Mouse (Mus musculus): ENCODE results near the gene Arhgef25. TPM values are rescaled to one million over a fixed set of nuclear protein-coding genes. Genes with fewer than 3 reads are reported as not detected.

Arhgef25 gene
- total RNA-seq, 2 experiments from 2014 or later: 395 to 408 TPM

GRCm38 (mm10) chr10:127216456-127216855 is 26.6 kb upstream of the Arhgef25 start:
- H3K4me3 ChIP-seq: no peak overlapping the region
- no peak for DNase-seq (ENCODE audit: low spot score in 2 of 2)
- H3K27ac ChIP-seq: peak overlapping the region; percentile 18; the same call in 1 of the 2 replicates
- TF ChIP-seq CTCF (conservative IDR thresholded peaks at IDR 0.05): no peak

DNA sequence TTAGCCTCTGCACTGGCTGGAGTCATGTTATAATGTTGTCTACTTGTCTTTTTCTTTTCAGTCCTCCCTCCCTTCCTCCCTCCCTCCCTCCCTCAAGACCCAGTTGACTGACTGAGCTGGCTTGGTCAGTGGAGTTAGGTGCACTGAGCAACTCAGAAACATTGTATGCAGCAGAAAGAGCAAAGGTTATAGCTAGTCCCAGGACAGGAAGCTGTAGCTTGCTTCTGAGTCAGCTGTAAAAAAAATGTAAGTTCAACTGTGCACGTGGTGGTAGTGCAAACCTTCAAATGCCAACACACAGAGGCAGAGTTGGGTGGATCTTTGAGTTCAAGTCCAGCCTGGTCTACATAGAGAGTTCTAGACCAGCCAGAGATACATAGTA is 24.5 kb upstream of the Arhgef25 start:
- no peak for TF ChIP-seq CTCF (conservative IDR thresholded peaks at IDR 0.05)
- no peak overlapping the region for H3K4me3 ChIP-seq
- H3K27ac ChIP-seq: no peak overlapping the region
- DNase-seq (ENCODE audit: low spot score in 2 of 2): no peak

DNA sequence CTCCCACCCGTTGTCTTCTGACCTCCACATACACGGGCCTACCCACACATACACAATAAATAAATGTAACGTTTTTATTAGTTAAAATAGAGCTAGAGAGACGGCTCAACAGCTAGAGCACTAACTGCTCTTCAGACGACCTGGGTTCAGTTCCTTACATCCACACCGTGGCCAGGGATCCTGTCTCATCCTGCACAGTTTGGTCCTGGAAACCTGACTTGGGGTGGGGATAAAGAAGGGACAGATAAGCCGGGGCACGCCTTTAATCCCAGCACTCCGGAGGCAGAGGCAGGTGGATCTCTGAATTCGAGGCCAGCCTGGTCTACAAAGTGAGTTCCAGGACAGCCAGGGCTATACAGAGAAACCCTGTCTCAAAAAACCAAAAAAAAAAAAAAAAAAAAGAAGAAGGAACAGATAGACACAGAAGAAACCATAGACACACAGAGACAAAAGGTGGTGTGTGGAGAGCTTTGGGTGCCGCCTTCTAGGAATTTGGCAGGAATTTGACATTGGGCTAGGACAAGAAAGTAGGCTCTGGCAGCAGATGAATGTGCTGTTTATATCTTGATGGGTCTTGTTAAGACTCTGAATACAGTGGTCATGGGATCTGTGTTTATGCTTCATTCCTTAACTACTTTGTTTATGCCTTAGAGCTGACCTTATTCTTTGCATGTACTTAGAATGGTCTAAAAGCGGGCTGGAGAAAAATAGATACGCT is 24.0 kb upstream of the Arhgef25 start:
- DNase-seq (ENCODE audit: low spot score in 2 of 2): no peak
- TF ChIP-seq CTCF (conservative IDR thresholded peaks at IDR 0.05): no peak
- no peak overlapping the region for H3K27ac ChIP-seq
- H3K4me3 ChIP-seq: no peak overlapping the region

DNA sequence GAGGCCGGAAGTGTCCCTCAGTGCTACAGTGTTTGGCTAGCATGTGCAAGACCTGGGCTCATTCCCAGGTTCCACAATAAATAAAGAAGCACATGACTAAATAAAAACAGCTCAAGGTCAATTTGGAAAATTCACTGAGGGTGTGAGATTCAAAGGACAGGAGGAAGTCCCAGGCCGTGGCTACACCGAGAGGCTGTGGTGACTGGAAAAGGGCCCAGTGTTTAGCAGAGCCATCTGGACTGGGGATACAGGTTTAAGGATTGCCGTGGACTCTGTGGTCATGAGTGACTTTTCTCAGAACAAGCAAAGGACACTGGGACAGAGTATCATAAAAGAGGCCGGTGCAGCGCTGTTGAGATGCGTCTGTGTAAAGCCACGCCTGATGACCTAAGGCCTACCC is 23.4 kb upstream of the Arhgef25 start:
- TF ChIP-seq CTCF (conservative IDR thresholded peaks at IDR 0.05): no peak
- H3K4me3 ChIP-seq: no peak overlapping the region
- no peak overlapping the region for H3K27ac ChIP-seq
- no peak for DNase-seq (ENCODE audit: low spot score in 2 of 2)

- peak; percentile 89 to 93 for DNase-seq (ENCODE audit: low spot score in 2 of 2)
- no peak for TF ChIP-seq CTCF (conservative IDR thresholded peaks at IDR 0.05)
- H3K27ac ChIP-seq: peak within 1 kb of the TSS; percentile 84
- peak within 1 kb of the TSS; percentile 99 for H3K4me3 ChIP-seq
Observed at GRCm38 (mm10) chr10:127211414-127211854, 21.6 kb upstream of the Arhgef25 start, which contains the start of gene Pip4k2c. Pip4k2c (minus strand) TSS chr10:127211585.

DNA sequence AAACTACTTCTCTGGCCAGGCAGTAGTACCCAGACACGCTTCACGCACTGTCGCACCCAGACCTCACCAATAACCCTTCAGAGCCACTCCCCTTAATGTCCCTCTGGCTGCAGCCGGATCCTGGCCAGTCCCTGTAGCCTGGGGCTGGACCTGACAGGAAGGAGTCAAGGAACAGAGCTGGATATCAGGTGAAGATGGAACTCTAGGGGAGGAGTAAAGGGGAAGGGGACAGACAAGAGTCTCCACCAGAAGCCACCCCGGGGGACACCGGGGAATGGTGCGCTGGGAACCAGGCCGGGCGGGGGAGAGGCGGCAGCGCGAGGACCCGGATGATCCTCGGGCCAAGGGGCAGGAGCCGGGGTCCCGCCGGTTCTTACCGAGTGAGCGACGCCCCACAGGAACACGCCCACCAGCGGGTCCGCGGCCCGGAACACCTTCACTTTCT is 21.1 kb upstream of the Arhgef25 start:
- peak overlapping the region; percentile 99 for H3K4me3 ChIP-seq
- peak overlapping the region; percentile 84 for H3K27ac ChIP-seq
- DNase-seq (ENCODE audit: low spot score in 2 of 2): no peak
- TF ChIP-seq CTCF (conservative IDR thresholded peaks at IDR 0.05): no peak

DNA sequence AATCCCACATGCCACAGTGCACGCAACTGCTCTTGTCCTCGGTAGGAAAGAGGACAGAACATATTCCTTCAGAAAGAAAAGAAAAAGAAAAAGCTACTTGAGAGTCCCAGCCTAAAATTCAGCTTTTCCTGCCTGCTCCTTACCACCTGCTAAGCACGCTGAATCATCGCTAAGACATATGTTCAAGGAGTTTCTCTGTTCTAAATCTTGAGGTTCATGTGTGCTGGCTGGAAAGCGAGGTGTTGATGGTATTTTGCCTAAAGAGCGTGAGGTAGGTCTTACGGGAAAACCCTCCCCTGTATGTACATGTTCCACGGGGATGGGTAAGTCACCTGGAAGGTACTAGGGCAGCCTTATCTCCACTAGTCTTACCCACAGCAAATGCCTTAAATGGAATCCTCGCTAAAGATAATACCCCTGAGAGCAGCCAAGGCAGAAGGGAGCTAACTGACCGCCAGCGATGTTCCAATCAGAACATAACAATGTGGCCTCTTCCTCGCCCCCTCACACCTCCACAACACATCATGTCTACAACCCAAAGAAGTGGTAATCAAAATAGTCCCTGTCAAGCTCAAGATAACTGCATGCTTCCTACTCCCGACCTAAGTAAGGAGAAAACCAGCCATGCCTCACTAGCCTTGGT is 20.2 kb upstream of the Arhgef25 start:
- no peak for DNase-seq (ENCODE audit: low spot score in 2 of 2)
- TF ChIP-seq CTCF (conservative IDR thresholded peaks at IDR 0.05): no peak
- Histone ChIP-seq H3K4me3 (peak overlapping the region; percentile 99), H3K27ac (peak overlapping the region; percentile 84)

DNA sequence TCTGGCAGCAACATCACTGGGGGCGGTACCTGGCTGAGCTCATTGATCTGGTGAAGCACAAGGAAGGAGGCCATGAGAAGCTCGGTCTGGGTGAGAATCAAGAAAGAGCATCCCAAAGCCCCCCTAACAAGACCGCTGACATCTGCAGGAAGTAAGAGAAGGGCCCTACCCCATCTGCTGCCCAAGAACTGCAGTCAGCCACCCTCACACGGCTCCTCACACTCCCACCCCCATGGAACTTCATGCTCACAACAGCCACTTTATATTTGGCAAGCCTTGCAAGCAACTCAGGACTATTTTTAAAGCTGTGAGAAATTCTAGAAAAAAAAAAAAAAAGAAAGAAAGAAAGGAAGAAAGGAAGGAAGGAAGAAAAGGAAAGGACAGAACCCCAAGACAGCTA is 19.0 kb upstream of the Arhgef25 start:
- TF ChIP-seq CTCF (conservative IDR thresholded peaks at IDR 0.05): no peak
- no peak for DNase-seq (ENCODE audit: low spot score in 2 of 2)
- H3K27ac ChIP-seq: peak overlapping the region; percentile 84
- peak overlapping the region; percentile 99 for H3K4me3 ChIP-seq

DNA sequence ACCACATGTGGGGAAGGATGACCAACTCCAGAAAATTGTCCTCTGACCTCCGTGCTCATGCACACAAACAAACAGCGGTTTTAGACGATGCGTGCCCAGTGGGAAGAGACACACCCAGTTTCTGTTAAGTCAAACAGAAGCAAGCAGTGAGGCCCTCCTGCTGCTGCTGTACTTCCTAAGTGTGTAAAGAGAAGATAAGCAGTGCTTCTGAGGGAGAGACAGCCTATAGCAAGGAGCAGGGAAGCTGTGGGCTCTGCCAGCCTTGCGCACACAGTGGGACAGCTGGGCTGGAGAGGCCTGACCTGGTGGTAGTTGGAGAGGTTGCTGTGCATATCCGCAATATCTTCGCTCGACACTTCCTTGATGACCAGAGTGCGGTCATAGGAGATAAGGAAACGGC is 15.5 kb upstream of the Arhgef25 start:
- Histone ChIP-seq H3K27ac (no peak overlapping the region), H3K4me3 (no peak overlapping the region)
- DNase-seq (ENCODE audit: low spot score in 2 of 2): no peak
- TF ChIP-seq CTCF (conservative IDR thresholded peaks at IDR 0.05): no peak

DNA sequence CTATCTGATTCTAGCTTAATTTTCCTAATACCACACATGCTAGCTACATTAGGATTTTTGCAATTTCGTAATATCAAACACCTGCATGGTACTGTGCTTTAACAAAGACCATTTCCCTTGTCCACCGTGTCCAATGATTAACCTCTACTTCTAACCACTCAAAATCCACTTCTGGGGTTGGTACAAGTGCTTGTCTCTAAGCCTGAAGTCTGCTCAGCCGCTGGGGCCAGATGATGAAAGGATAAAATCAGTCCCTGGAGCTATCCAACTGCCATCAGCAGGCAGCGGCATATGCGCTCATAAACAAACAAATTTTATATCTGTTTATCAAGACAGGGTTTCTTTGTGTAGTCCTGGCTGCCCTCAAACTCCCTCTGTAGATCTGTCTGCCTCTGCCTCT is 14.7 kb upstream of the Arhgef25 start:
- TF ChIP-seq CTCF (conservative IDR thresholded peaks at IDR 0.05): no peak
- H3K4me3 ChIP-seq: no peak overlapping the region
- DNase-seq (ENCODE audit: low spot score in 2 of 2): no peak
- no peak overlapping the region for H3K27ac ChIP-seq

DNA sequence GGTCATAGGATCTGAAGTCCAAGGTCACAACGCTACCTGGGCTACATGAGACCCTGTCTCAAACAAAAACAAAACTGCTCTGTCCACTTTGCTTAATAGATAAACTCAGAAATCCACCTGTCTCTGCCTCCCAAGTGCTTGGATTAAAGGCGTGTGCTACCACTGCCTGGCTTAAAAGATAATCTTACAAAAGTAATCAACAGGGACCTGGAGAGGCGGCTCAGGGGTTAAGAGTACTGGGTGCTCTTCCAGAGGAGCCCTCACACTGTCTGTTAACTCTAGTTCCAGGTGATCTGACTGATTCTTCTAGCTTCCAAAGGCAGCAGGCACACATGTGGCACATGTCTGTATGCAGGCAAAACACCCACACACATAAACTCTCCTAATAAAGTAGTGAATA is 13.2 kb upstream of the Arhgef25 start:
- H3K4me3 ChIP-seq: no peak overlapping the region
- no peak for TF ChIP-seq CTCF (conservative IDR thresholded peaks at IDR 0.05)
- DNase-seq (ENCODE audit: low spot score in 2 of 2): no peak
- no peak overlapping the region for H3K27ac ChIP-seq

DNA sequence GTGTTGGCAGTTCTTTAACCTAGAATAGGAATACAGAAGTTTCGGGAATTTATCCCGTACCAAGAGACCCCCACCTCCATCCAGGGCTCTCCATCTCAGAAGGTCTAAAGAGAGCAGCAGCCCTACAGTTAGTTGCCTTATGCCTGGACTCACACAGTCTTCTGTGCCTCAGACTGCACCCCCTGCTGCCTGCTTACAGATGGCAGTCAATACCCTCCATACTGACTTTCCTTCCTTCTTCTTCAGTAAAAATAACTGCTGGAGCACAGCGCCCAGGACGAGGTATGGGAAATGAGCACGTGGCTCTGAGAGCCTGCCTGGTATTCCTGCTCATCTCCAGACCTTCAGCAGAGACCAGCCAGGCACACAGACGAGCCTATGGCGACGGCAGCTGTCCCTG is 10.4 kb upstream of the Arhgef25 start:
- peak; percentile 60 for TF ChIP-seq CTCF (conservative IDR thresholded peaks at IDR 0.05)
- DNase-seq (ENCODE audit: low spot score in 2 of 2): no peak
- Histone ChIP-seq H3K4me3 (no peak overlapping the region), H3K27ac (peak overlapping the region; percentile 92; the same call in 1 of the 2 replicates)

GRCm38 (mm10) chr10:127199474-127199873 is 9.6 kb upstream of the Arhgef25 start:
- DNase-seq (ENCODE audit: low spot score in 2 of 2): no peak
- H3K4me3 ChIP-seq: no peak overlapping the region
- H3K27ac ChIP-seq: peak overlapping the region; percentile 92; the same call in 1 of the 2 replicates
- TF ChIP-seq CTCF (conservative IDR thresholded peaks at IDR 0.05): no peak

- TF ChIP-seq CTCF (conservative IDR thresholded peaks at IDR 0.05): no peak
- no peak for DNase-seq (ENCODE audit: low spot score in 2 of 2)
- Histone ChIP-seq H3K4me3 (no peak overlapping the region), H3K27ac (peak overlapping the region; percentile 92; the same call in 1 of the 2 replicates)
Observed at GRCm38 (mm10) chr10:127199068-127199467, 9.2 kb upstream of the Arhgef25 start.
